Mouse (Mus musculus) midbrain, postnatal 0 days (tissue): Measurements from ENCODE around the gene Erp27. TPM values are rescaled to one million over a fixed set of nuclear protein-coding genes. Genes with fewer than 3 reads are reported as not detected.

Source experiments
- ATAC-seq: fragments of 200-750 bp; cut with Nextera tagmentation; 2 replicates; pipeline ENCODE4 v1.8.0; 2017; ENCODE audit warnings: moderate number of reproducible peaks, mild to moderate bottlenecking, moderate TSS enrichment, moderate library complexity; ENCODE audit not compliant: low FRiP score
- DNase-seq: peaks from one replicate; pipeline ENCODE4 v3.0.0-alpha.2; 2015; ENCODE audit warnings: low spot score
- H3K27ac ChIP-seq: fragments of 300-500 bp; sonication (generic); 2 replicates; pipeline ENCODE4 v1.5.1; 2014; ENCODE audit warnings: low read depth, mild to moderate bottlenecking, low read length, mixed read lengths
- H3K27me3 ChIP-seq: fragments of 300-500 bp; sonication (generic); 2 replicates; pipeline ENCODE4 v1.6.1; 2014; ENCODE audit warnings: low read length, control low read depth, mixed read lengths; ENCODE audit not compliant: insufficient read depth
- H3K36me3 ChIP-seq: fragments of 300-500 bp; sonication (generic); 2 replicates; pipeline ENCODE4 v1.6.1; 2014; ENCODE audit warnings: low read length, control low read depth, mixed read lengths; ENCODE audit not compliant: insufficient read depth
- H3K4me1 ChIP-seq: fragments of 300-500 bp; sonication (generic); 2 replicates; pipeline ENCODE4 v1.6.1; 2014; ENCODE audit warnings: mild to moderate bottlenecking, control low read depth, antibody characterized with exemption, low read length, mixed read lengths; ENCODE audit not compliant: insufficient read depth
- H3K4me2 ChIP-seq: fragments of 300-500 bp; sonication (generic); 2 replicates; pipeline ENCODE4 v1.6.1; 2014; ENCODE audit warnings: low read depth, mild to moderate bottlenecking, low read length, mixed read lengths; ENCODE audit not compliant: poor library complexity, severe bottlenecking
- H3K4me3 ChIP-seq: fragments of 300-500 bp; sonication (generic); 2 replicates; pipeline ENCODE4 v1.5.1; 2014; ENCODE audit warnings: low read depth, mild to moderate bottlenecking, low read length, moderate library complexity
- H3K9ac ChIP-seq: fragments of 300-500 bp; sonication (generic); replicated peaks from 2 replicates; pipeline ENCODE4 v1.6.1; 2014; ENCODE audit warnings: mild to moderate bottlenecking, low read length, moderate library complexity, mixed read lengths; ENCODE audit not compliant: poor library complexity, severe bottlenecking
- H3K9me3 ChIP-seq: fragments of 300-500 bp; sonication (generic); 2 replicates; pipeline ENCODE4 v1.6.1; 2016; ENCODE audit warnings: low read length, control low read depth
- CTCF ChIP-seq: IDR thresholded peaks from 2 replicates; pipeline ENCODE4 v1.5.1; 2016; ENCODE audit warnings: antibody characterized with exemption, mild to moderate bottlenecking
- WGBS: fragments of 180-500 bp; shearing (Covaris S2); extraction: QIAGEN DNeasy Blood & Tissue Kit; methylation state at CpG from one replicate; pipeline ENCODE4 v1.1.7; 2014; 5-methylcytosine and 5-hydroxymethylcytosine counted together
- polyA plus RNA-seq: library from polyadenylated mRNA; unstranded; fragments of >200 nt; fragmentation: Nextera tagmentation; extraction: Ambion mirVana; gene quantifications from 2 replicates; pipeline ENCODE4 v1.2.1, GENCODE M21; 2015
- total RNA-seq: library from RNA; depleted of rRNA; stranded (reverse); fragments of >200 nt; gene quantifications from 2 replicates; pipeline ENCODE4 v1.2.3, GENCODE M21; 2014

Gene Erp27
- total and polyA plus RNA-seq, 2 experiments from 2014 or later, result not detected

DNA sequence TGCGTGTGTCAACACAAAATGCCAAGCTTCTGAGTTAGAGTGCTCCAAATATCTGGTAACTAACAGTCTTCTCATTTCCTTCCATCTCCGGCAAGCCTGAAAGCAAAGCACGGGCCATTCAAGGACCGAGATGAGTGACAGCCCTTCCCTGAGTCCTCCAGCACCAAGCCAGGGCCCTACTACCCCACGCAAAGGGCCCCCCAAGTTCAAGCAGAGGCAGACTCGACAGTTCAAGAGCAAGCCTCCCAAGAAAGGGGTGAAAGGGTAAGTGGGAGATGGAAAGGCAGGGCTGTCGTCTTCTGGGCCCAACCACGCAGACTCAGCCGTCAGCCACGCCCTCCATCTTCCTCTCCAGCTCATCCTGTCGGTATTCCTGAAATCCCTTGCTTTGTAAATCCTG is 37.2 kb upstream of the Erp27 start:
- no peaks in the 10 kb centered on the region for H3K36me3 ChIP-seq
- TF ChIP-seq CTCF, result no peak
- no peak overlapping the region for H3K4me3 ChIP-seq
- WGBS, result 71% methylated on average over 11 of the region's 11 CpGs
- no peak overlapping the region for H3K9ac ChIP-seq
- no peak overlapping the region for H3K27ac ChIP-seq
- H3K9me3 ChIP-seq, result no peaks in the 10 kb centered on the region
- no peaks in the 10 kb centered on the region for H3K4me1 ChIP-seq
- no peak overlapping the region for H3K4me2 ChIP-seq
- ATAC-seq (no peak), DNase-seq (no peak)
- no peaks in the 10 kb centered on the region for H3K27me3 ChIP-seq

DNA sequence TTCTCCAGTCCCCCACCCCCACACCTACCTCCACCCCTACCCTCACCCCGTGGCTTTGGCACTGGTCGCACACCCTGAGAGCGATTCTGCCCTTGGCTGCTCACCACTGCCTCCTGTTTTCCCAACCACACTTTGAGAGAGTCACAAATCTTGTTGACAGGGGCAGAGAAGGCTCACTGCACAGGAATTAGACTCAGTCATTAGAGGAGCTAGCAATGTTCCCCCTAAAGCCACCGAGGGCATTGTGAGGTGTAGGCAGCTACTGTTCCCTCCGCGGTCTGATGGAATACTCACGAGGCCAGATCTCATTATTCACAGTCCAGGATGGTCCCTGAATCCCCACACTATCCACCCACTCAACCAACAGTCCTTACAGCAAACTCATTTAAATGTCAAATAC is 35.1 kb upstream of the Erp27 start:
- Histone ChIP-seq H3K4me3 (no peak overlapping the region), H3K9ac (no peak overlapping the region), H3K27ac (no peak overlapping the region), H3K4me2 (no peak overlapping the region), H3K27me3 (no peaks in the 10 kb centered on the region), H3K4me1 (no peaks in the 10 kb centered on the region), H3K9me3 (no peaks in the 10 kb centered on the region), H3K36me3 (no peaks in the 10 kb centered on the region)
- DNase-seq (no peak), ATAC-seq (no peak)
- TF ChIP-seq CTCF, result no peak
- WGBS, result 68% methylated on average over 7 of the region's 7 CpGs

DNA sequence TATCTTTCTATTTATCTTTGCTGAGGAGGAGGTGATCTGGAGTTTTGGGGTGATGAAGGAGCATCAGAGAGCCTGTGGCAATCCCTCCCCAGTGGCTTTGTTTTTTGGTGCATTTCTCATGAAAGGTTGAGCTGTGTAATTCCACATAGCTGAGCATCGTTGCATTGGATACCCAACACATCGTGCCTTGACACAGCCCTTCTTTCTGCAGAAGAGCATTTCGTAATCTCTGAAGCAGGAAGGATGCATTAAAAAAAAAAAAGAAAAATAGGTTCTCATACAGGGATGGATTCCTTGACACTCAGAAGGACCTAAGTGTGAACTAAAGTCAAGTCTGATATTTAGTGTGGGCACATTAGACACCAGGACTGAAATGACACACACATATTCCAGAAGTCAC is 33.3 kb upstream of the Erp27 start:
- TF ChIP-seq CTCF, result no peak
- H3K27me3 ChIP-seq, result no peaks in the 10 kb centered on the region
- H3K4me3 ChIP-seq, result no peak overlapping the region
- H3K4me2 ChIP-seq, result no peak overlapping the region
- ATAC-seq, result no peak
- no peaks in the 10 kb centered on the region for H3K9me3 ChIP-seq
- no peak overlapping the region for H3K27ac ChIP-seq
- no peak for DNase-seq
- H3K4me1 ChIP-seq, result no peaks in the 10 kb centered on the region
- H3K36me3 ChIP-seq, result no peaks in the 10 kb centered on the region
- H3K9ac ChIP-seq, result no peak overlapping the region
- 87% methylated on average over 3 of the region's 3 CpGs for WGBS

DNA sequence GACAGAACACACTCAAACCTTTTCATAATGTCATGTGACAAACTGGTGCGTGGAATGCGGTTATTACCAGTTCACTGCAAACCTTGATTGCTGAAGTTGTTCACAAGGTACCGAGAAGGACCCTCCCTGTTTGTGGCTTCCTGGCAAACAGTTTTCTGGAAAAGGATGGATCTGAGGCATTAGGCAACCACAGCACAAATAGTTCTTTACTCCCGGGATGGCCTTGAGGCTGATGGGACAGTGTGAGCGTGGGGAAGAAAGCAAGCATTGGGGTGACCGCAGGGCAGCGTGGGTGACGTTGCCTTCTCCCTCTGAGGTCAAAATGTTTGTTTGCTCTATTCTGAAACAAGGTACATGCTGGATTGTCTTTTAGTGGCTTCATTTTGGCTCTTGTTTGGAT is 32.7 kb upstream of the Erp27 start:
- no peak overlapping the region for H3K4me3 ChIP-seq
- no peak overlapping the region for H3K4me2 ChIP-seq
- no peaks in the 10 kb centered on the region for H3K9me3 ChIP-seq
- H3K36me3 ChIP-seq, result no peaks in the 10 kb centered on the region
- WGBS, result 96% methylated on average over 8 of the region's 8 CpGs
- ATAC-seq (no peak), DNase-seq (no peak)
- H3K27me3 ChIP-seq, result no peaks in the 10 kb centered on the region
- H3K27ac ChIP-seq, result no peak overlapping the region
- H3K9ac ChIP-seq, result no peak overlapping the region
- H3K4me1 ChIP-seq, result no peaks in the 10 kb centered on the region
- TF ChIP-seq CTCF, result no peak

DNA sequence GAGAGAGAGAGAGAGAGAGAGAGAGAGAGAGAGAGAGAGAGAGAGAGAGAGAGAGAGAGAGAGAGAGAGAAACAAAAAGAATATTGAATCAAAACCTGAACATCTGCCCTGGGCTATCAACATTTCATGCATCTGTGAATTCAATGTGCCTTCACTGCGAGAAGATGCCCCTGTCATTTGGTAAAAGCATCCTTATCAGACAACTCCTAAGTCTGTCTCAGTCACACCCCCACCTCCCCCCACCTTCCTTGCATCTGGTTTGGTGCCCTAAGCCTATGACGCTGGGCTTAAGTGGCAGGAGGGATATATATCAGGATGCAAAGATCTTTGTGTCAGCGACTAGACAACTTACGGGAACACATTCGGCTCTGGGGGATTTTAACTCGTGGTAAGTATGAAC is 32.2 kb upstream of the Erp27 start:
- Histone ChIP-seq H3K36me3 (no peaks in the 10 kb centered on the region), H3K4me2 (no peak overlapping the region), H3K4me1 (no peaks in the 10 kb centered on the region), H3K9ac (no peak overlapping the region), H3K4me3 (no peak overlapping the region), H3K27ac (no peak overlapping the region), H3K9me3 (no peaks in the 10 kb centered on the region), H3K27me3 (no peaks in the 10 kb centered on the region)
- DNase-seq (no peak), ATAC-seq (no peak)
- 83% methylated on average over 6 of the region's 6 CpGs for WGBS
- TF ChIP-seq CTCF, result no peak

DNA sequence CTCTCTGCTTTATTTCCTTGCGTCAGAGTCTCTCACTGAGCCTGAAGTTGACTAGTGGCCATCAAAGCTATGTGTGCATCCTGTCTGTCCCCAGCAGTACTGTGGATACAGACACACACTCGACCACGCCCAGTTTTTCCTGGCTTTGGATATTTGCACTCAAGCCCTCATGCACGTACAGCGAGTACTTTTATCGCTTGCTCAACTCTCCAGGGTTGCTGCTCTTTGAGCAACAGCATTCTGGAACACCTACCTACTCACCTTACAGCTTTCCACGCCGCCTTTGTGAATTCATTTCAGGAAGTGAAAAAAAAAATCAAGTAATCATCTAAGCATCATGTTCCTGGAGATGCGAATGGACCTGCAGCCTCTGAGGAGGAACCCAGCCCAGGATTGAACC is 30.9 kb upstream of the Erp27 start:
- DNase-seq (no peak), ATAC-seq (no peak)
- Histone ChIP-seq H3K36me3 (no peaks in the 10 kb centered on the region), H3K27me3 (no peaks in the 10 kb centered on the region), H3K27ac (no peak overlapping the region), H3K4me3 (no peak overlapping the region), H3K4me1 (no peaks in the 10 kb centered on the region), H3K4me2 (no peak overlapping the region), H3K9me3 (no peaks in the 10 kb centered on the region), H3K9ac (no peak overlapping the region)
- 93% methylated on average over 9 of the region's 9 CpGs for WGBS
- no peak for TF ChIP-seq CTCF

DNA sequence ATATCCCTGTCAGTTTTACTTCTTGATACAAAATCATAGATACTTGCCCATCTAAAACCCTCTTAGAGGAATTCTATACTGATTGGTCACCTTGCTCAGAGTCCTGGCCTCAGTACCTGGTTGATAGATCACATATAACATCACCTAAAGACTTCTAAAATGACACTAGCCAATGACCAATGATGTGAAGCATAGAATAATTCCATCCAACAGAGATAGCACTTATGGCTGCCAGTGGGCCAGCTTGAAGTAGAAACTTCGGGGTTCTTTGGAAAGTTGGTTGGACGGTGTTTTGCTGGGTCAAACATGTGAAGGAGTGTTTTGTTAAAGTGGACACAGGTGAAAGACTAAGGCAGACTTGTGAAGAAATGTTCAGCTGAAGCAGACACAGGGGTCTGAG is 28.2 kb upstream of the Erp27 start:
- Histone ChIP-seq H3K9ac (no peak overlapping the region), H3K4me2 (no peak overlapping the region), H3K4me1 (no peaks in the 10 kb centered on the region), H3K9me3 (no peaks in the 10 kb centered on the region), H3K27ac (no peak overlapping the region), H3K4me3 (no peak overlapping the region), H3K27me3 (no peaks in the 10 kb centered on the region), H3K36me3 (no peaks in the 10 kb centered on the region)
- TF ChIP-seq CTCF, result no peak
- WGBS, result 99% methylated on average over 2 of the region's 2 CpGs
- ATAC-seq (no peak), DNase-seq (no peak)
